Mouse (Mus musculus): ENCODE results near the gene Stard13. TPM values are rescaled to one million over a fixed set of nuclear protein-coding genes. Genes with fewer than 3 reads are reported as not detected.

Stard13 gene
- polyA plus RNA-seq, 1 experiment from 2014 or later = 1.1 TPM

- no peak for DNase-seq (ENCODE audit: low spot score)
Measured at GRCm38 (mm10) chr5:151108291-151108897, 125.2 kb downstream of the Stard13 start.

- DNase-seq (ENCODE audit: low spot score) = no peak
Measured at GRCm38 (mm10) chr5:151106841-151107240, 126.8 kb downstream of the Stard13 start.

- DNase-seq (ENCODE audit: low spot score) = no peak
Measured at GRCm38 (mm10) chr5:151105054-151105971, 128.3 kb downstream of the Stard13 start.

- DNase-seq (ENCODE audit: low spot score) = no peak
Measured at GRCm38 (mm10) chr5:151104354-151105053, 129.1 kb downstream of the Stard13 start.

- DNase-seq (ENCODE audit: low spot score) = no peak
Measured at GRCm38 (mm10) chr5:151103284-151103683, 130.4 kb downstream of the Stard13 start.

GRCm38 (mm10) chr5:151102262-151102661 lies 131.4 kb downstream of the Stard13 start:
- DNase-seq (ENCODE audit: low spot score) = no peak

GRCm38 (mm10) chr5:151096012-151096411 lies 137.6 kb downstream of the Stard13 start:
- DNase-seq (ENCODE audit: low spot score) = no peak

GRCm38 (mm10) chr5:151092886-151093665 lies 140.6 kb downstream of the Stard13 start:
- no peak for DNase-seq (ENCODE audit: low spot score)

GRCm38 (mm10) chr5:151090996-151091395 lies 142.6 kb downstream of the Stard13 start:
- DNase-seq (ENCODE audit: low spot score) = no peak

- no peak for DNase-seq (ENCODE audit: low spot score)
Measured at GRCm38 (mm10) chr5:151089201-151089600, 144.4 kb downstream of the Stard13 start.

- DNase-seq (ENCODE audit: low spot score) = no peak
Measured at GRCm38 (mm10) chr5:151086425-151087202, 147.0 kb downstream of the Stard13 start.

GRCm38 (mm10) chr5:151085749-151086148 lies 147.9 kb downstream of the Stard13 start:
- no peak for DNase-seq (ENCODE audit: low spot score)

- DNase-seq (ENCODE audit: low spot score) = no peak
Measured at GRCm38 (mm10) chr5:151080276-151080675, 153.4 kb downstream of the Stard13 start.

- no peak for DNase-seq (ENCODE audit: low spot score)
Measured at GRCm38 (mm10) chr5:151077953-151078352, 155.7 kb downstream of the Stard13 start.

GRCm38 (mm10) chr5:151076917-151077316 lies 156.7 kb downstream of the Stard13 start:
- DNase-seq (ENCODE audit: low spot score) = no peak

- no peak for DNase-seq (ENCODE audit: low spot score)
Measured at GRCm38 (mm10) chr5:151074282-151074681, 159.4 kb downstream of the Stard13 start.

- DNase-seq (ENCODE audit: low spot score) = no peak
Measured at GRCm38 (mm10) chr5:151071430-151071829, 162.2 kb downstream of the Stard13 start.

GRCm38 (mm10) chr5:151070896-151071295 lies 162.7 kb downstream of the Stard13 start:
- no peak for DNase-seq (ENCODE audit: low spot score)

GRCm38 (mm10) chr5:151069569-151069968 lies 164.1 kb downstream of the Stard13 start:
- no peak for DNase-seq (ENCODE audit: low spot score)

GRCm38 (mm10) chr5:151066016-151066415 lies 167.6 kb downstream of the Stard13 start:
- no peak for DNase-seq (ENCODE audit: low spot score)
